Mouse (Mus musculus) heart, postnatal 0 days (tissue): ENCODE measurements at regions not wholly inside any gene's neighbourhood (a gene's known extent, or its start where the extent isn't known, plus 50 kb on each side); places are given as distances from the start of the nearest gene placed in this dataset.
A peak's percentile ranks its signal among the peaks of the same experiment; 100 is the strongest.

Experiments used
- ATAC-seq: fragments of 200-750 bp; cut with Nextera tagmentation; 2 replicates; pipeline ENCODE4 v1.8.0; 2017; ENCODE audit warnings: low read depth, moderate number of reproducible peaks, moderate library complexity; ENCODE audit not compliant: insufficient read depth
- DNase-seq: peaks from one replicate; pipeline ENCODE4 v3.0.0-alpha.2; 2016; ENCODE audit warnings: low spot score
- H3K27ac ChIP-seq: fragments of 300-500 bp; sonication (generic); 2 replicates; pipeline ENCODE4 v1.5.1; 2014; ENCODE audit warnings: low read depth, mild to moderate bottlenecking
- H3K27me3 ChIP-seq: fragments of 300-500 bp; sonication (generic); 2 replicates; pipeline ENCODE4 v1.6.1; 2014; ENCODE audit warnings: low read length, mixed read lengths; ENCODE audit not compliant: control insufficient read depth, insufficient read depth
- H3K36me3 ChIP-seq: fragments of 300-500 bp; sonication (generic); replicated peaks from 2 replicates; pipeline ENCODE4 v1.6.1; 2014; ENCODE audit warnings: low read length, mixed read lengths; ENCODE audit not compliant: control insufficient read depth, insufficient read depth
- H3K4me1 ChIP-seq: fragments of 300-500 bp; sonication (generic); 2 replicates; pipeline ENCODE4 v1.6.1; 2014; ENCODE audit warnings: antibody characterized with exemption; ENCODE audit not compliant: control insufficient read depth, insufficient read depth
- H3K4me2 ChIP-seq: fragments of 300-500 bp; sonication (generic); 2 replicates; pipeline ENCODE4 v1.6.1; 2014; ENCODE audit warnings: low read depth, mild to moderate bottlenecking, low read length, moderate library complexity
- H3K4me3 ChIP-seq: fragments of 300-500 bp; sonication (generic); 2 replicates; pipeline ENCODE4 v1.5.1; 2014; ENCODE audit warnings: low read depth, low read length
- H3K9ac ChIP-seq: fragments of 300-500 bp; sonication (generic); replicated peaks from 2 replicates; pipeline ENCODE4 v1.6.1; 2014; ENCODE audit warnings: low read depth, low read length, mixed read lengths
- H3K9me3 ChIP-seq: fragments of 300-500 bp; sonication (generic); replicated peaks from 2 replicates; pipeline ENCODE4 v1.6.1; 2016; ENCODE audit warnings: low read length; ENCODE audit not compliant: control insufficient read depth
- CTCF ChIP-seq: IDR thresholded peaks from 2 replicates; pipeline ENCODE4 v1.5.1; 2016; ENCODE audit warnings: antibody characterized with exemption, control low read depth, low read depth
- EP300 ChIP-seq: IDR thresholded peaks from 2 replicates; pipeline ENCODE4 v1.6.1; 2016; ENCODE audit warnings: antibody characterized with exemption, low read depth
- WGBS: fragments of 180-500 bp; shearing (Covaris S2); extraction: QIAGEN DNeasy Blood & Tissue Kit; methylation state at CpG from one replicate; pipeline ENCODE4 v1.1.7; 2014; 5-methylcytosine and 5-hydroxymethylcytosine counted together

GRCm38 (mm10) chr14:47911546-47912545 is 208.8 kb upstream of the Peli2 start:
- no peaks in the 10 kb centered on the region for H3K4me1 ChIP-seq
- DNase-seq: no peak
- H3K4me2 ChIP-seq: no peak overlapping the region
- no peak overlapping the region for H3K4me3 ChIP-seq
- H3K9me3 ChIP-seq: no peaks in the 10 kb centered on the region
- no peak for TF ChIP-seq CTCF
- no peaks in the 10 kb centered on the region for H3K27me3 ChIP-seq
- H3K27ac ChIP-seq: no peak overlapping the region
- no peak for ATAC-seq
- no peaks in the 10 kb centered on the region for H3K36me3 ChIP-seq
- no peak overlapping the region for H3K9ac ChIP-seq
- 68% methylated on average over 9 of the region's 9 CpGs for WGBS

DNA sequence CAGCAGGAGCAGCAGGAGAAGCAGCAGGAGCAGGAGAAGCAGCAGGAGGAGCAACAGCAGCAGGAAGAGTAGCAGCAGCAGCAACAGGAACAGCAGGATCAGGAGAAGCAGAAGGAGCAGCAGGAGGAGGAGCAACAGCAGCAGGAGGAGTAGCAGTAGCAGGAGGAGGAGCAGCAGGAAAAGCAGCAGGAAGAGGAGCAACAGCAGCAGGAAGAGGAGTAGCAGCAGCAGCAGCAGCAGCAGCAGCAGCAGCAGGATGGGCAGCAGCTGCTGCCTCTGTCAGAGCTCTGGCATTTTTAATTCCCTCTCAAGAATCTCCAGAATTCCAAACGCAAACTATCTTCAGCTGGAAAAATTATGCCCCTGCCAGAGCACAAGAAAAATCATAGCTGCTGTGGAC is 205.0 kb upstream of the Peli2 start:
- TF ChIP-seq CTCF (no peak), EP300 (no peak)
- 68% methylated on average over 1 of the region's 1 CpGs for WGBS
- no peaks in the 10 kb centered on the region for H3K9me3 ChIP-seq
- DNase-seq (no peak), ATAC-seq (no peak)
- H3K27me3 ChIP-seq: no peaks in the 10 kb centered on the region
- H3K36me3 ChIP-seq: no peaks in the 10 kb centered on the region
- no peak overlapping the region for H3K27ac ChIP-seq
- no peak overlapping the region for H3K4me2 ChIP-seq
- H3K4me1 ChIP-seq: no peaks in the 10 kb centered on the region
- H3K4me3 ChIP-seq: no peak overlapping the region
- H3K9ac ChIP-seq: no peak overlapping the region

DNA sequence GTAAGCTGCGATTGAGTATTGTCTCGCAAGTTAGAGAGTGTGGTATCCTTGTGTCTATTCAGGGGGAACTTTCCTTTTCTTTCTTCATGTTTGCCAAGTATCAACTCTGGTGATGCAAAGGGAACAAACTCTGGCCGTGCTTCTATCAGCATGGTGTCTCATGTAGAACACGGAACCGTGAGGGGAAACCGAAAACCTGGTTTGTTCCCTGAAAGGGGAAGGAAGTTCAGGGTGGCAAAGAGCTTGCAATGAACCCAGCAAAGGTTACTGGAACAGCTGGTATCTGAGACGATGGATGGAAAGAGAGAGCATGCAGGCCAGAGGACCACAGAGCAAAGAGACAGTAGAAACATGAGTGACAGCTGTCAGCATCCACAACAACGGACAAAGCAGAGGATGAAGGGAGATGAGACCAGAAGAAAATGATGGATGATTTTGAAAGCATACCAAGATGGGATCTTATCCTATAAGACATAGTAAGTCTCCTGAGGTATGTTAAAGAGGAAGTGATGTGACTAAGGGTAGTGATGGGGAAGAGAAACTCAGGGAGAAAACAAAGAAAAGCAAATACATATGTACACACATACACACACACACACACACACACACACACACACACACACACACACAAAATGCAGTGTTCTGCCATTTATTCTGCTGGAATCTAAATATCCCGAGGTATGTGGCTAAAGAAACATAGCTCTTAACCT is 199.8 kb upstream of the Peli2 start:
- Histone ChIP-seq H3K27ac (no peak overlapping the region), H3K9me3 (no peaks in the 10 kb centered on the region), H3K36me3 (no peaks in the 10 kb centered on the region), H3K4me2 (no peak overlapping the region), H3K27me3 (no peaks in the 10 kb centered on the region), H3K9ac (no peak overlapping the region), H3K4me3 (no peak overlapping the region), H3K4me1 (no peaks in the 10 kb centered on the region)
- TF ChIP-seq EP300 (no peak), CTCF (no peak)
- ATAC-seq: no peak
- DNase-seq: no peak
- 83% methylated on average over 9 of the region's 9 CpGs for WGBS

DNA sequence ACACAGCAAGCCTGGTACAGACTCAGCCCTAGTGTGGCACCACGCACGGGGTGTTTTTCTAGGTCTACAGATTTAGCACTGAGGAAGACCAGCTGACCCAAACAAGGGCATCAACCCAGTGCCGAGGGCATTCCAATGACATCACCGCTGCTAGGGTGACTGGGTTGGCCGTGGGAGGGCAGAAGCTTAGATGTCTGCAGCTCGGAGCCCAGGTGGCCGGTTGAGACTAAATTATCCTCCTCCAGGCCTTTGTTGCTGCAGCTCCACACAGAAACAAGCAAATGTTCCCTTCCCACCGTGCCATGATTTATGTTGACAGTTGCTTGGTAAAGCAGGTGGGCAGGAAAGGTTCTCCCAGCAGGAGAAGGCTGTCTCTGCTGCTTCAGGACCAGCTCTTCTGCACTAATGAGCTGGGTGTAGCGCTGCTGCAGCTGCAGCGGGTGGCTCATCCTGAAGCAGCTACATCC is 198.8 kb upstream of the Peli2 start:
- Histone ChIP-seq H3K36me3 (no peaks in the 10 kb centered on the region), H3K9me3 (no peaks in the 10 kb centered on the region), H3K27ac (no peak overlapping the region), H3K9ac (no peak overlapping the region), H3K4me2 (no peak overlapping the region), H3K4me1 (no peaks in the 10 kb centered on the region), H3K4me3 (no peak overlapping the region), H3K27me3 (no peaks in the 10 kb centered on the region)
- DNase-seq (peak; percentile 22), ATAC-seq (peak; percentile 88)
- 24% methylated on average over 10 of the region's 10 CpGs for WGBS
- TF ChIP-seq CTCF: no peak

- H3K27me3 ChIP-seq: no peaks in the 10 kb centered on the region
- H3K27ac ChIP-seq: no peak overlapping the region
- no peaks in the 10 kb centered on the region for H3K9me3 ChIP-seq
- no peaks in the 10 kb centered on the region for H3K4me1 ChIP-seq
- no peak overlapping the region for H3K9ac ChIP-seq
- ATAC-seq (no peak), DNase-seq (no peak)
- H3K4me3 ChIP-seq: no peak overlapping the region
- no peak overlapping the region for H3K4me2 ChIP-seq
- TF ChIP-seq CTCF: no peak
- TF ChIP-seq EP300: no peak
- H3K36me3 ChIP-seq: no peaks in the 10 kb centered on the region
- 92% methylated on average over 3 of the region's 3 CpGs for WGBS
These were observed 194.2 kb upstream of the Peli2 start for GRCm38 (mm10) chr14:47926416-47926815.
